Mouse (Mus musculus): ENCODE results near the gene Unc45b.
A peak's percentile ranks its signal among the peaks of the same experiment; 100 is the strongest.
"Not testable (repeated sequence)": the region's sequence is repeated elsewhere in the genome, so short reads cannot be mapped to it uniquely, and the experiment has no call there.

The Unc45b gene

DNA sequence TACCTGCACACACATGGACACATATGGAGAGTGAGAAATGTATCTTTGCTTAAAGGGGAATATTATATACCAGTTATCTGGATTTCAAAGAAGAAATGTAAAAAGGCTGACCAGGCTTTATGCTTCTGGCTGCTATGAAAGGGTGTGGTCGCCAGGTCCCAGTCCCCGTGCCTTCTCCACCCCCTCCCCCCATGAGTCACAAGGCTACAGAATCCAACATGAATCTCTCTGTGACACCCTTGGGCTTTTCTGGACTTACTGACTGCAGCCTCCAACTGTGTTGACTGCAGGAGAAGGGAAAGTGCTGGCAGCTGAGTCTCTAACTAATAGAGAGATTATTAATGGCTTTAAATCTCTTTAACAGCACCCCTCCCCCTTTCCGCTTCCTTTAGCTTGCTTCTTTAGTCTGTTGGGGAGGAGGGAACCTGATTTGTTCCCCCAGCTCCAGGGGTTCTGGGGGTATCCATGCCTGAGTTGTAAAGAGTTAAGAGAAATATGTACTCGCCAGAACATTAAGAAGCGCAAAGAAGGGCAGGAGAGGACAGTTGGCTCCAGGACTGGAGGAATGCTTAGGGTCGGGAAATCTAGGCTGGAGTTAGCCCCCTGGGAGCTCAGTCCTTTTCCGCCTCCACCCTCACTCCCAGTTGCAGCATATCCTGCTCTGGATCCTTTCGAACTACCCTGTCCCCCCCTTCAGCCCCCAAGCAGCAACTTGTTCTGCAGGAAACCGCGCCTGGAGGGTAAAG lies 40.6 kb downstream of the Unc45b start, which contains the start of gene Slfn5:
Slfn5 (plus strand) TSS at position 614 of the 746 bp plus-strand sequence.
- no peak for DNase-seq

GRCm38 (mm10) chr11:82951865-82952611 lies 41.7 kb downstream of the Unc45b start:
- DNase-seq: no peak

GRCm38 (mm10) chr11:82952612-82953542 lies 42.5 kb downstream of the Unc45b start:
- DNase-seq: no peak

DNA sequence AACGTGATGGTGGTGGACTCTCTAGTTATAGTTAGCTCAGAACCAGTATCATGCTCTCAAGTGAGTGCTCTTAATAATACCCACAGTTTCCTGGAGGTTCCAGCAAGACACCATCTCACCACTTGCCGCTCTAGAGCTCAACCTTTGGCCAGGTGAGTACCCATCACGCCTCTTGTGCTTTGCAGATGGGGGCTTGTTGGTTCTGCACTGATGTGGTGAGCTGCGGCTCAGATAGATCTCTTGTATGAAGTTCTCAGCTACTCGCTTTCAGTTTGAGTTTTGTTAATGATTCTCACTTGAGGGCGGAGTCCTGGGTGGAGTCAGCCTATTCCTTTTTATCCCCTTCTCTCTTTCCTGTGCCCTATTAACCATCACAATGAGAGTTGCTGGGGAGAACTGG lies 44.3 kb downstream of the Unc45b start:
- DNase-seq: no peak

GRCm38 (mm10) chr11:82956925-82957324 lies 46.6 kb downstream of the Unc45b start:
- no peak for DNase-seq

- peak; percentile 18 for DNase-seq
Measured at GRCm38 (mm10) chr11:82959613-82960012, 49.3 kb downstream of the Unc45b start.

DNA sequence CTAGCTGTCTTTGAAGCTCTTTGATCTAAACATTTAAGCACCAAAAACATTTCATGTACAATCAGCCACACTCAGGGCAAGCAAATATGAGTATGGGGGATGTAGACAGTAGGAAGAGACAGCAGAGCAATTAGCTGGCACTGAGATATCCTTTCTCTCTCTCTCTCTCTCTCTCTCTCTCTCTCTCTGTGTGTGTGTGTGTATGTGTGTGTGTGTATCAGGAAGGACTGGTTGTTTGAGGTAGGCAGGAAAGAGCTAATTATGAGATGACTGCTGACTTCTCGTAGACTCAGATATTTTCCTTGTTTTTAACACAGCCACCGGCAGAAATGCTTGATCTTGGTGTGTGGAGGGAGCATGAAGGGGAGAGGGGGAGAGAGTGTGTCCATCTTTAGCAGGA lies 51.4 kb downstream of the Unc45b start:
- no peak for DNase-seq

- no peak for DNase-seq
Measured at GRCm38 (mm10) chr11:82962215-82962614, 51.9 kb downstream of the Unc45b start.

DNA sequence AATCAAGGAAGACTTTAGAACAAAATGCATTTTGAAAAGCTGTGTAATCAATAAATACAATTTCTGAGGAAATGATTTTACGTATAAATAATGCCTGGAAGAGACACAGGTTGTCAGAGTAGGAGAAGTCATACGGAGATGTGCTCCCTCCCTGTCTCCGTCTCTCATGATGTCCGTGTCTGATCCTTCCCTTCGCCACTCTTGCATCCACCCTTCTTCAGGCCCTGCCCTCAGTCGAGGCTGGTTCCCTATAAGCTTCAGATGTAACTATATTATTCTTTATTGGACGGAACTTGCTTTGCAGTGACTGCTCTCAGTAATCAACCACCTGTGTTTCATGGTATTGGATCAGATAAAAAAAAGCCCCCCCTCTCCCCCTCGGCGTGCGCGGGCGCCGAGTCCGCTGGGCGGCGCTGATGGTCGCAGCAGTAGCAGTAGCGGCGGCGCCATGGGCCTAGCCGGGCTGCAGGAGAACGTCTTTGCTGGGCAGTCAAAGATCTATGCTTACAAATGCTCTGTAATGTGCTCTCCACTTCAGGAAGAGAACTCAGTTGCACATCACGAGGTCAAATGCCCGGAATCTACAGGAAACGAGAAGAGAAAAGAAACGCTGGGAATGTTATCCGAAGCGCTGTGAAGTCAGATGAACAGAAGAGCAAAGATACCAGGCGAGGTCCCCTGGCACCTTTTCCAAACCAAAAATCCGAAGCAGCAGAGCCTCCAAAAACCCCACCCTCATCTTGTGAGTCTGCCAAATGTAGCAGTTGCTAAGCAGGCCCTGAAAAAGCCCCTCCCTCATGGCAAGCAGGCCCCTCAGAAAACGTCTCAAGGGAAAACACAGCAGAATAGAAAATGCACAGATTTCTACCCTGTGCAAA lies 60.6 kb downstream of the Unc45b start:
- peak; percentile 41 for DNase-seq

DNA sequence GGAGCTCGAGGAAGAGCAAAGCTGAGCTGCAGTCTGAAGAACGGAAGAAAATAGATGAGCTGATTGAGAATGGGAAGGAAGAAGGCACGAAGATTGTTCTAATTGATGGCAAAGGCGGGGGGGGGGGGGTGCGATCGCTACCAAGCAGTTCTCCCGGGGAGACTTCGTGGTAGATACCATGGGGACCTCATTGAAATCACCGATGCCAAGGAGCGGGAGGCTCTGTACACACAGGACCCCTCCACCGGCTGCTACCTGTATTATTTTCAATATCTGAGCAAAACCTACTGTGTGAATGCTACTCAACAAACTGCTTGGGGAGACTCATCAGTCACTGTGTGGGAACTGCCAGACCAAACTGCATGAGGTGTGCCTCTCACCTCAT lies 61.2 kb downstream of the Unc45b start:
- no peak for DNase-seq

GRCm38 (mm10) chr11:82973916-82974315 lies 63.6 kb downstream of the Unc45b start:
- DNase-seq: no peak

GRCm38 (mm10) chr11:82982409-82982808 lies 72.1 kb downstream of the Unc45b start:
- not testable (repeated sequence) for DNase-seq

DNA sequence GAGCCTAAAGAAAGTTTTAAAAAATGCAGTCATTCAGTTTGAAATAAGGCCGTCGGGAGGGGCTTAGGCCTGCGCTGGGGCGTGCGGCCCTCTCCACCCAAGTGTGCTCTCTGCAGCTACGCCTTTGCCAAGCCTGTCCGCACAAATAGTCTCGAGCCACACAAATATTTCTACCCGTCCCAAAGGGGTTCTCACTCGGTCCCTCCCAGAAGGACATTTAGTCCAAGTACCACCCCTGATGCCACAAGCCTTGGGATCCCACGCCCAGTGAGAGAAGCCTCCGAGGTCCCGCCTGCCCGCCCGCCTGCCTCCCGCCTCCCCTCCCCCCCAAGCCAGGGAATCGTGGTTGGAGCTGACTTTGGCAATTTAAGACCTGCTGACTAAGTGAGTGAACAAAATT lies 72.8 kb downstream of the Unc45b start:
- DNase-seq: no peak

- DNase-seq: no peak
Measured at GRCm38 (mm10) chr11:82987621-82988020, 77.3 kb downstream of the Unc45b start.

- DNase-seq: no peak
Measured at GRCm38 (mm10) chr11:82989357-82989756, 79.0 kb downstream of the Unc45b start.

DNA sequence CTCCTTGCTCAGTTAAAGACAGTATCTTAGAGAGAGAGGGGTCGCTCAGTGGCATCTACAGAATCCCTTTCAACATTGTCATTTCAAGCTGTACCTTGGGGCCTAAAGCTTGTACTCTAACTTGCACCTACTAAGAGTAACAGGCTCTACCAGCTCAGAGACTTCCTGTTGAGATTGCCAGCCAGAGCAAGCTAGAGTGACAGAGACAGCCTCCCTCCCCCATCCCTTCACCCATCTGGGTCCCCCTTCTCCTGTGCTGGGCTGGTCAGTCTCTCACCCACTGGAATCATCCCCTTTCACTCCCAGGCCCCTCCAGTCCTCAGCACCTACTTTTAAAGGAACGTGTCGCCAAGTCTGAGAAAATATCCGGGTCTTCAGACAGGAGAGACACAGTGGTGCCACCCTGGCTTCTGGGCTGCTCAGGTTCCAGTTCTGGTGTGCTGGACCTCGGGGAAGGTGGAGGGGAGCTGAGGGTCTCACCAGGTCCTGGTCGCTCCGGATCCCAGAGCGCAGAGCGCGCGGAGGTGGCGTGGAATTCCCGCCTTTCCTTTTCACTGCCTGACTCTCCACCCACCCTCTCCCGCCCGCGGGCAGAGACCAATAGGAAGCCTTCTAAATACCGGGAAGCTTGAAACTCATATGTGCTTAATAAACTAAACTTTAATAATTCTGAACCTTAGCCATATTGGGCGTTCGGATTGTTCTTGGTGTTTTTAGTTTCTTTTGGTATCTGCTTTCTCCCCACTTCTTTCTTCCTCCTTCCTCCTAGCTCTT lies 80.4 kb downstream of the Unc45b start:
- not testable (repeated sequence) for DNase-seq

DNA sequence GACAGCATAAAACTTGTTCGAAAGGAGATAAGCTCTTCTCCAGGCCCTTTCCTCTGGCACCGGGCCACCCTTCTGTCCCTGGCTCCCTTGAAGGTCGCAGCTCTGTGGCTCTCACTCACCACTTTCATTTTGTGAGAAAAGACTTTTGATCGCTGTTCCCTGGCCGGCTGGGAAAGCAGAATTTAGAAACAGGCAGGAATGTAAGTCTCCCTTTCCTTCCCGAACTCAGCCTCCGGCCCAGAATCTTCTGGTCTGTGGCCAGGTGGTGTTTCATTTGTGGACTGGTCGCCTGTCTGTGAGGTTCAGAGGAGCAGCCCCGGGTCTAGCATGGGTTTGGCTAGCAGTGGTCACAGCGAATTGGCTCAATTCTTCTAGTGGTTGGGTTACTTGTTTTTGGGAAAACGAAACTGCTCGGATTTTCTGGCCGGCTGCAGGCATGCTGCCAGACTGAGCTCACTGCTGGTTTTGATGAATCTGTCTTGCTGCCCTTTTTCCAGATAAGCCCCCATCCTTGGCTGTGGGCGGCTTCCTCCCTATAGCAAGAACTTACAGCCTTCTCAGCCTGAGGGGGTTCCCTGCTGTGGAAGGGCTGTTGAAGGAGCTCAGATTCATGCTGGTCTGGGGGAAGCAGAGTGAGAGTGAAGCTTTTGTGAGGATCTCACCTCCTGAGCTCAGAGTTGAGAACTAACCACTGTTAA lies 81.3 kb downstream of the Unc45b start, which contains the start of gene Slfn9:
Slfn9 (minus strand) TSS at position 362 of the 698 bp plus-strand sequence.
- peak; percentile 2 for DNase-seq

All from cerebellum, adult 9-11 months (tissue).